Mouse (Mus musculus) ZHBTc4 (cell line): ENCODE data around the gene Gm35315.
"Not testable (repeated sequence)": the region's sequence is repeated elsewhere in the genome, so short reads cannot be mapped to it uniquely, and the experiment has no call there.

ENCODE experiments used
- DNase-seq: peaks from one replicate; pipeline ENCODE4 v3.0.0-alpha.2; 2011; ENCODE audit warnings: low read depth, low spot score

The Gm35315 gene

DNA sequence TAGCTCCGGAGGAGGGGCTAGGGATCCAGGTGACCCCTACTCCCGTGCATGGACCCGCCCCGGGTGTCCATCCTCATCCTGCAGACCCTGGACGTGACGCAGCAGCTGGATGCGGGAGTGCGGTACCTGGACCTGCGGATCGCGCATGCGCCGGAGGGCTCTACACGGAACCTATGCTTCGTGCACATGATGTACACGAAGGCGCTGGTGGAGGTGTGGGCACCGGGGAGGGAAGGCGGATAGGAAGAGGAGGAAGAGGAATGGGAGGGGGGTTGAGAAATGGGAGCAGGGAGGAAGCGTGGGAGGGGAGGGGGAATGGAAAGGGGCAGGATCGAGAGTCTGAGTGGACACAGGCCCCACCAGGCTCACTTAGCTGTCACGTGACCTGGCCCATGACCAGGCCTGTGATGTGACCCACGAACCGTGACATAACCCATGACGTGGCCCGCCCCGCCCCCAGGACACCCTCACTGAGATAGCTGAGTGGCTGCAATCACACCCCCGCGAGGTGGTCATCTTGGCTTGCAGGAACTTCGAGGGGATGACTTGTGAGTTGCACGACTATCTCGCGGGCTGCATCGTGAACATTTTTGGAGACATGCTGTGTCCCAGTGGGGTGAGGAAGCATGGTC, 7.6 kb upstream of the Gm35315 start:
- peak; percentile 46 for DNase-seq

DNA sequence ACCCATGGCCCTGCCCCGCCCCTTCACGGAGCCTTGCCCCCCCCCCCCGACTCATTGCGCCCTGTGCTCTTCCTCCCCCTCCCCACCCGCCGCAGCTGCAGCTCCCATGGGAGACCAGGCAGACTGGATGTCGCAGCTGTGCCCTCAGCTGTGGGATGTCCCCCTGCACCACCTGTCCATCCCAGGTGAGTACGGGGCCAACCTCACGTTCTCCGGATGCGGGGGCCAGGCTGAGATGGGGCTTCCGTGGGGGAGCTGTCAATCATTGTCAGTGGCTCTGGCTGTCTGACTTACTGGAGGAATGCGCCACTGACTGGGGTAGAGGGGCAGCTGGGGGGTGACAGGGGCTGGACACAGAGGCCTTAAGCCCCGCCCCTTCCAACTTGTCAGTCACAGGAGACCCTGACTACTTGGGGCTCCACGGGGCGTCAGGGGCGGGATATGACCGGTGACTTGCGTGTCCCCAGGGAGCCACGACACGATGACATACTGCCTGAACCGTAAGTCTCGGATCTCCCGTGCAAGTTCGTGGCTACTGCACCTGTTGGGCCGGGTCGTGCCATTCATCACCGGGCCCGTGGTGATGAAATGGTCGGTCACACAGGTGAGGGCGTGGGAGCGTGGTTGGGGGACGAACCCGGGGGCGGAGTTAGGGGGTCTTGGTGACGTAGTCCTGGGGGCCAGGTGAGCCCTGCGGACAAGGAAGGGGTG, 6.9 kb upstream of the Gm35315 start:
- DNase-seq, result peak; percentile 37

DNA sequence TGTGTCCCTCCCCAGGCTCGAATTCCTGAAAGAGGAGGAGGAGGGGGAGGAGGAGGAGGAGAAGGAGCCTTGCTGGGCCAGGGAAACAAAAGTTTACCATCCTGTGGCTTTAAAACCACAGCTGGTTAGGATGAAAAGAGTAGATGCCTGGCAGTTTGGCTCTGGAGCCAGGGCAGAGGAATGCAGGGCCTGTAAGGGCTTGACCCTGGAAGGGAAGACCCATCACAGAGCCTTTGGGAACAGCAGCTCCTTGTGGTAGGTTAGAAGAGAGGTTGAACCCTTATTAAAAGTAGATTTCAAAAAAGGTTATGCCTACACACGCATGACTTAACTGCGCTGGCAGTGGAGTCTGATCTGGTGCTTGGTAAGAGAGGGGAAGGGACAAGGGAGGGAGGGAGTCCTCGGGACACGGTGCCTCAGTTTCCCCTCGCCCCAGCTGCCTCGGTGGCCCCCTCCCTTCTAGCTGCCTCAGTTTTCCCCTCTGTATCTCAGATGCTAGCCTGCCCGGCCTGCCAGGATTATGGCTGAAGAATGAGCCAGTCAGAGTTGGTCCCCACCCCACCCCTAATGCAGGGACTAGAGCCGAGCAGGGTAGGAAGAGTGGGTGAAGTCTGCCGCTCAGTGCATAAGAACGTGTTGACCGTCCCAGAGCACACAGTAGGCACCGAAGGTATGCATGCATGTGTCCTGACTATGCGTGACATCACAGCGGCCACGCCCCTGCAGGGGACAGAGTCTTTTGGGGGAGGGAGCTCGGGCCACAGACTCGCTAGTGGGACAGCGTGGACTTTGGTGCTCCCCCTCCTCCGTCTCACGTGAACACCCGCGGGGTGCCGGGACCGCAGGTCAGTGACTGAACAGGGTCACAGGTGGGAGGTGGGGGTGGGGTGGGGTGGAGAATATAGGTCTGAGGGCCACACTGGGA, 5.7 kb upstream of the Gm35315 start, which contains the start of gene Plcxd1:
Gene Plcxd1 (plus strand): TSS at position 314 of the 925 bp plus-strand sequence.
- DNase-seq, result peak; percentile 66

DNA sequence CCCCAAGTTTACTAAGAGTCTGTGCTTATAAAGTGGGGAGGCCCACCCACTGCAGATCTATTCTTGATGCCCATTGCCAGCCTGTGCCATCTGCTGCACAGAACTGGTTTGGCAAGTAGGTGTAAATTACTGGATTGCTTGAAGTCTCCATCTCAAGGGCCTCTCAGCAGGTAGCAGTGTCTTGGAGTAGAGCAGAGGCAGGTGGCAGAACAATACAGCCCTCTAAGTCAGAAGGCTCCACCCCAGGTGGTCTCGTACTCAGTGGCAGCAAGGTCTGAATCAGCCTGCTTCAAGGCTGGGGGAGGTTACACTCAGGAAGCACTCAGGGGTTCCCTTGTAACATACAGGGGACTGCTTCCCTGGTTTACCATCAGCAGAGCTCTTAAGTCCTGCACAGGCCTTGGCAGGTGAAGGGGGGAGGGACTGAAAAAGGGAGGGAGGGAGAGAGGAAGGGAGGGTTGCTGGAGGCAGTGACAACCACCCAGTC, 4.8 kb upstream of the Gm35315 start:
- peak; percentile 91 for DNase-seq

DNA sequence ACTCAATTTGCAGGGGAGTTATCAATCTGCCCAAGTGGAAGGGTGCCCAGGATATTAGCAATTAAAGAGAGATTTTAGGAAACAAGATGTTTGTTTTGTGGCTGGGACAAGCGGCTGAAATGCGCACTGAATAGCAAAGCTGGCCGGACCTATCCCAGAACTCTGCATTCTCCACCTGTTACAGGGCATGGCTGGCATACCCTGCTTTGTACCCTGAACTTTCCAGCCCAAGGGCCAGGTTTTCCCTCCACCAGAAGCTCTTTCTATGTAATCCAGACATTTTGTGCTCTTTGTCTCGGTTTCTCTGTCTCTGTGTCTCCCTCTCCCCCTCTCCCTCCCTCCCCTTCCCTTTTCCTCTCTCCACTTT, 610 bp upstream of the Gm35315 start:
- no peak for DNase-seq

DNA sequence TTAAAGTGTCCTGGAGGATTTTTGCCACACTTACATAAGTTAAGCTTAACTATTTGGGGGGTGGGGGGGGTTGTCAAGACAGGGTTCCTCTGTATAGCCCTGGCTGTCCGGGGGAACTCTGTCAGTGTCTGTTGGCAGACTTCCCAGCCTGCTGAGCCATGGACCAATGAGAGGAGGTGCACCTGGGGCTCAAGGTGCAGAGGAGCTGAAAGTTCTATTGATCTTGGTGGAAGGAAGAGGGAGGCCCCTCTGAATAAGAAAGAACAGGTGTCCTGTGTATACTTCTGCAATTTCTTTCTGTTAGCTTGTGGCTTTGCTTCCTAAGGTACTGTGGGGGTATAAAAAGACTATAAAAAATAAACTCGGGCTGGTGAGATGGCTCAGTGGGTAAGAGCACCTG, 2.7 kb downstream of the Gm35315 start:
- no peak for DNase-seq

DNA sequence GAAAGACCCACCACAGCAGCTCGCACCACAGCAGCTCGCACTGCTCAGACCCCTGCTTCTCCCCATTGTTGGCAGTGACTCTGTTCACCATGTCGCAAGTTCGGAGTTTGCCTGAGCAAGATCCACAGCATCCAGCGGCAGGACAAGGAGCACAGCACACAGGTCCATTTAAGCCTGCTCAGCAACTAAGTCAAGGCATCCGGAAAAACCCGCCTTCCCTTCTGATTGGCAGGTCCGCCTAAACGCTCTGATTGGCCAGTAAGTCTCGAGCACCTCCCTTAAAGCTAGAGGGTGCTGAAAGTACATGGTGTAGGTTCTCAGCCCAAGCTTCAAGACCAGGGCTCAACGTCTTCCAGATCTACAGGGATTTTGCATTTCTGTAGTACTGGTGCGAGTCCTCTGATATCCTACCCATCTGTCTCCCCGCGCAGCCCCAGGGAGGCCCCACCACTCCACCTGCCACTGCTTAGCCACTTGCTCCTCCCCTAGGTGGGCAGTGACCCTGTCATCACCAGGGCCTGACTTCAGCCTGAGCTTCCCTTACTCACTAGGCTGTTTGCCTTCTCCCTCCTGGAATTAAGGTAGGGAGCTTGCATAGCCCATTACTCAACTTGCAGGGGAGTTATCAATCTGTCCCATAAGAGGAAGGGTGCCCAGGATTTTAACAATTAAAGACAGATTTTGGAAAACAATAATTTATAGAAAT, 7.9 kb downstream of the Gm35315 start:
- peak; percentile 92 for DNase-seq

DNA sequence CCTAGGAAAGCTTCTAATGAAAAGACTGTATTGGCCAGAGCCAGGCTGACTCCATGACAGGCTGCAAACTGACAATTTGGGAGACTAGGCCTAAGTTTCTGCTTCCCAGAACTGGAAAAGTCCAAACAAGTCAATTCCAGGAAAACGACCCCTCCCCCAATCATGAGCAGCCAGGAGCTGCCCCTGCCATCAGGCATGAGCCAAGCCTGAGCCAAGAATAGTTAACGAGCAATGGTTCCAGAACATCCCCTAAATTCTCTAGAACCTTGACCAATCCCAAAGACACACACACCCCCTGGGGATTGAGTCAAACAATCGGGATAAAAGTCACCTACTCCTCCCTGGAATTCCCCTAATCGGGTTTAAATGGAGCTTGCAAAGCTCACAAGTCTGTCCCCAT, 11.3 kb downstream of the Gm35315 start:
- peak; percentile 91 for DNase-seq

DNA sequence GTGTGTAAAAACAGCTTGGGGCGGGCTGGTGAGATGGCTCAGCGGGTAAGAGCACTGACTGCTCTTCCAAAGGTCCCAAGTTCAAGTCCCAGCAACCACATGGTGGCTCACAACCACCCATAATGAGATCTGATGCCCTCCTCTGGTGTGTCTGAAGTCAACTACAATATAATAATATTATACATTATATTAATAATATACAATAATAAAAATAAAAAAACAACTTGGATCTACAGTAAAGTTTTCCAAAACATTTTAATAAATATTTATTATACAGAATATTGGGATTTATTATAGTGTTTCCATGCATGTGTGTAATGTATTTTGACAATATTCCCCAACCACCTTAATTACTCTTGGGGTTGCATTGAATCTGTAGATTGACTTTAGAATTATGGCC, 21.8 kb downstream of the Gm35315 start, which contains the start of gene Gm17655:
Gene Gm17655 (minus strand): TSS at position 101 of the 400 bp plus-strand sequence.
- DNase-seq, result not testable (repeated sequence)

DNA sequence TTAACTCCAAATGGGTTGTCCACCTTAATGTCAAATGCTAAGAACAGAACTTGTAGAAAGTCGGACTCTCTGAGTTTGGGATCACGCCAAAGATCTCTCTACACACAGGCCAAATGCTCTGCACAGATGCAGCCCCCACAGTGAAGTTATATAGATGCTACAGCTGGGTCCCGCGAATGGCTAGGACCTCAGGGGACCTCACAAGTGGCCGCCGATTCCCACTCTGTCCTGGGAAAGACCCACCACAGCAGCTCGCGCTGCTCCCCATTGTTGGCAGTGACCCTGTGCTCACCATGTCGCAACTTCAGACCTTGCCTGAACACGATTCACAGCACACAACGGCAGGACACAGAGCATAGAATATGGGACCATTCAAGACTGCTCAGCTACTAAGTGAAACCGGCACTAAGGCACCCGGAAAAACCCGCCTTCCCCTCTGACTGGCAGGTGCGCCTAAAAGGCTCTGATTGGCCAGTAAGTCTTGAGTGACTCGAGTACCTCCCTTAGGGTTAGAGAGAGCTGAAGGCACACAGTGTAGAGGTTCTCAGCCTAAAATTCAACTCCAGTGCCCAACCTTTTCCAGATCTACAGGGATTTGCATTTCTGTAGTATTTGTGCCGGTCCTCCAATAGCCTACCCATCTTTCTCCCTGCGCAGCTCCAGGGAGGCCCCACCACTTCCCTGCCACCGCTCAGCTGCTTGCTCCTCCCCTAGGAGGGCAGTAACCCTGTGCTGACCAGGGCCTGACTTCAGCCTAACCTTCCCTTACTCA, 36.4 kb downstream of the Gm35315 start:
- DNase-seq, result peak; percentile 91
